Mouse (Mus musculus): ENCODE measurements around the gene D130043K22Rik. TPM values are rescaled to one million over a fixed set of nuclear protein-coding genes. Genes with fewer than 3 reads are reported as not detected.
"Not testable (repeated sequence)": the region's sequence is repeated elsewhere in the genome, so short reads cannot be mapped to it uniquely, and the experiment has no call there.

The D130043K22Rik gene
- polyA plus RNA-seq, 1 experiment from 2014 or later: 5.7 TPM

DNA sequence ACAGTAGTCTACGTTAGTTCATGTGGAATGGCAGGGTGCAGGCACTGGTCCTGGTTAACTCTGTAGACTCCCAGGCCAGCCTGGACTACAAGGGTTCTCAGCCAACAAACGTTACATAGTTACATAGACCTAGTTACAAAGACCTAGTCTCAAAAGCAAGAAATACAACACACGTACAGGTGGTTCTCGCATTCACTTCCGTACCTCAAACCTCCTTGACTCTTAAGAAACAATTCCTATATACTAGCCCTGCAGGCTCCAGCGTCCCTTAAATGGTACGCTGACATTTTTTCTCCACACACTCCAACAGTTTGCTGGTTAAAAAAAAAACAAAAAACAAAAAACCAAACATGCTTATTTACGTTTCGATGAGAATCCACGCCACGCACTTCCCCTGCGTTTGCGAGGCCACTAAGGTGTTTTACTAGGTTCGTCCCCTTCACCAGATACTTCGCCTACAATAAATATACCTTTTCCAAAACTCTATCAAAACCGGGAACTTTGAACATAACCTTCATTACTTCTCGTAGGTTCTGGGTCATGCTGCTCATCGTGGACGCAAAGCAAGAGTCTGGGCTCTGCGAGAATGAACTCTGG lies 14.1 kb upstream of the D130043K22Rik start:
- H3K27me3 ChIP-seq (replicated peaks; ENCODE audit: control insufficient read depth, insufficient read depth, low read length): no peaks in the 10 kb centered on the region
- H3K36me3 ChIP-seq (ENCODE audit: control insufficient read depth, insufficient read depth): no peaks in the 10 kb centered on the region
- peak overlapping the region; percentile 65 for H3K4me3 ChIP-seq (replicated peaks; ENCODE audit: low read length)
- H3K9ac ChIP-seq (replicated peaks; ENCODE audit: low read depth, low read length): peak overlapping the region; percentile 65
- no peaks in the 10 kb centered on the region for H3K9me3 ChIP-seq (ENCODE audit: control insufficient read depth, low read length)
- H3K4me1 ChIP-seq (replicated peaks; ENCODE audit: control insufficient read depth, insufficient read depth, low read length): peaks cover 22% of the 10 kb centered on the region
- no peak for ATAC-seq
- H3K27ac ChIP-seq (ENCODE audit: low read length): peak overlapping the region; percentile 50
- WGBS: 2% methylated on average over 20 of the region's 20 CpGs
- H3K4me2 ChIP-seq (ENCODE audit: low read length): peak overlapping the region; percentile 82

DNA sequence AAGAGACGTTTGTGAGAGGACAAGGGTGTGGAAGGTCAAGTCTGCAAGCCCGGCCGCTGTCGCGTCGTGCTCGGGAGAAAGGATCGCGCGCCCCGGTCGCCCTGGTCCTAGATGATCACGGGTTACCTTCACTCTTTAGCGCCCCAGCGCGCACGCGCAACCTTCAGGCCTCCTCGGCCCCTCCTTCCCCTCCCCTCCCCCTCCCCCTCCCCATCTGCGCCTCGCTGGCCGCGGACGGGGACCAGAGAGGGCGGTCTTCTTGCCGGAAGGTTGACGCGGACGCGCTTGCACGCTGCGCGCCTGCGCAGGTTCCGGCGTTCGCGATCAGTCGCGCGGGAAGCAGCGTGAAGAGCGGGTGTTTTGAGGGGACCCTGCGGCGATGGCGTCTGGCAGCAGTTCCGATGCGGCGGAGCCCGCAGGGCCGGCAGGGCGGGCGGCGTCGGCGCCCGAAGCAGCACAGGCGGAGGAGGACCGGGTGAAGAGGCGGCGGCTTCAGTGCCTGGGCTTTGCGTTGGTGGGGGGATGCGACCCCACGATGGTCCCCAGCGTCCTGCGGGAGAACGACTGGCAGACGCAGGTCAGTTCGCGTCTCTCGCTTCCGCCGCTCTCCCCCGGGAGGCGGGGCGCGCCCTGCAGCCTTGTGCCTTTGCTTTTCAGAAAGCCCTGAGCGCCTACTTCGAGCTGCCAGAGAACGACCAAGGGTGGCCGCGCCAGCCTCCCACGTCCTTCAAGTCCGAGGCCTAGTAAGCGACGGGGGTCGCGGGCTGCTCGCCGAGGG lies 13.4 kb upstream of the D130043K22Rik start, which contains the start of the genes Acot13 and Tdp2:
Gene Acot13 (minus strand): TSS at position 188 of the 778 bp plus-strand sequence.
Gene Tdp2 (plus strand): TSS at position 327 of the 778 bp plus-strand sequence.
- Histone ChIP-seq H3K27ac (ENCODE audit: low read length) (peak within 1 kb of the TSS; percentile 91), H3K4me3 (replicated peaks; ENCODE audit: low read length) (peak within 1 kb of the TSS; percentile 65), H3K9me3 (ENCODE audit: control insufficient read depth, low read length) (no peaks in the 10 kb centered on the region), H3K36me3 (ENCODE audit: control insufficient read depth, insufficient read depth) (no peaks in the 10 kb centered on the region), H3K4me2 (ENCODE audit: low read length) (peak within 1 kb of the TSS; percentile 82), H3K27me3 (replicated peaks; ENCODE audit: control insufficient read depth, insufficient read depth, low read length) (no peaks in the 10 kb centered on the region), H3K4me1 (replicated peaks; ENCODE audit: control insufficient read depth, insufficient read depth, low read length) (peaks cover 22% of the 10 kb centered on the region), H3K9ac (replicated peaks; ENCODE audit: low read depth, low read length) (peak within 1 kb of the TSS; percentile 92)
- under 1% methylated on average over 85 of the region's 90 CpGs for WGBS
- ATAC-seq: peak; percentile 98

DNA sequence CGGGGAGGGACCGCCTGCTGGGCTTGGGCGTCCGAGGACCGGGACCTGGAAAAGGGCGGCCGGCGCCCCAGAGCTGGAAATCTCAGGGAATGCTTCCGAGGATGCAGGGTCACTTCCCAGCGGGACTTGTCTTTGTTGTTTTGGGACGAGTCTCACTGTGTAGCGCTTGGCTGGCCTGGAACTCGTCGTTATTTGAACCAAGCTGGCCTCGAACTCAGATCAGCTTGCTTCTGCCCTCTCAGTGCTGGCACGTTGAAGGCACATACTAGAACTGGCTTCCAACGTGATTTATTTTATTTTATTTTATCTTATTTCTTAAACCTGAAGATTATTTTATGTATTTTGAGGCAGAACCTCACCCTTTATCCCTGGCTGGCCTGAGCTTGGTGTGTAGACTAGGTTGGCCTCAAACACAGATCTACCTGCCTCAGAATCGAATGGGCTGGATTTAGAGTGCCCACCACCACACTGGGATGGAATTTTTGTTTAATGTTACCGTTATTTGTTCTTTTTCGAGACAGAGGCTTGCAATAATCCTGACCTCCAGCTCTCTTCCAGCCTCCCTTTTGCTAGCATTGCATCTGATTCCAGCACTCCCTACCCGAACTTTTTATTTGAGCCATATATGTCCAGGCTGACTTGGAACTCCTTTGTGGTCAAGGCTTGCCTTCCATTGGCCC lies 12.7 kb upstream of the D130043K22Rik start:
- H3K36me3 ChIP-seq (ENCODE audit: control insufficient read depth, insufficient read depth): no peaks in the 10 kb centered on the region
- no peak; the same call in 1 of the 2 replicates for ATAC-seq
- peak overlapping the region; percentile 91 for H3K27ac ChIP-seq (ENCODE audit: low read length)
- no peaks in the 10 kb centered on the region for H3K27me3 ChIP-seq (replicated peaks; ENCODE audit: control insufficient read depth, insufficient read depth, low read length)
- H3K9ac ChIP-seq (replicated peaks; ENCODE audit: low read depth, low read length): peak overlapping the region; percentile 92
- peak overlapping the region; percentile 72 for H3K4me2 ChIP-seq (ENCODE audit: low read length)
- WGBS: 4% methylated on average over 21 of the region's 21 CpGs
- no peaks in the 10 kb centered on the region for H3K9me3 ChIP-seq (ENCODE audit: control insufficient read depth, low read length)
- peaks cover 22% of the 10 kb centered on the region for H3K4me1 ChIP-seq (replicated peaks; ENCODE audit: control insufficient read depth, insufficient read depth, low read length)
- peak overlapping the region; percentile 65 for H3K4me3 ChIP-seq (replicated peaks; ENCODE audit: low read length)

DNA sequence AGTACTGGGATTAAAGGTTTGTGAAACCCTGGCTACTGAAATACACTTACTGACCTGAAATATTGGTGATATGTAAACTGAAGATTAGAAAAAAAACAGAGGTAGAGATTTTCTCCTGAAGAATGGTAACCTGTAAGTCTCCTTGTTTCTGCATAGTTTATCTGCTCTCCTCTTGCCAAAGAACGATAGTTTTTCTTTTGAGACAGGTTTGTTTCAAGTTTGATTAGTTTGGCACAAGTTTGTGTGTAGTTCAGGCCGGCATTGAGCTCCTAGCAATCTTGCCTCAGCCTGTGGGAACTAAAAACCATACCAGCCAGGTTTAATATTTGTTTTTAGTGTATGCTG lies 12.2 kb upstream of the D130043K22Rik start:
- no peaks in the 10 kb centered on the region for H3K27me3 ChIP-seq (replicated peaks; ENCODE audit: control insufficient read depth, insufficient read depth, low read length)
- WGBS: 42% methylated on average over 2 of the region's 2 CpGs

DNA sequence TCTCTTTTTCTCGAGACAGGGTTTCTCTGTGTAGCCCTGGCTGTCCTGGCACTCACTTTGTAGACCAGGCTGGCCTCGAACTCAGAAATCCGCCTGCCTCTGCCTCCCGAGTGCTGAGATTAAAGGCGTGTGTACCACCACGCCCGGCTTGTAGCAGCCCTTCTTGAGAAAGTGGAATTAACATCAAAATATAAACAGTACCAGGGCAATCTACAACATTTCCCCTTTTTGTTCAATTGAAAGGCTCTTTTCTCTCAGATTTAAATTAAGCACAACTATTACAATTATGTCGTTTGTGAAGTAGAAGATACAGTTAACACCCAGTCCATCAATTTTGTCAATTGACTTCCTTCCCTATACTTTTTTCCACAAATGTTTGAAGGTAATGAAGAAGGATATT lies 7.2 kb upstream of the D130043K22Rik start:
- H3K9me3 ChIP-seq (ENCODE audit: control insufficient read depth, low read length); H3K27me3 ChIP-seq (replicated peaks; ENCODE audit: control insufficient read depth, insufficient read depth, low read length); H3K4me3 ChIP-seq (replicated peaks; ENCODE audit: low read length); ATAC-seq; H3K36me3 ChIP-seq (ENCODE audit: control insufficient read depth, insufficient read depth); H3K4me2 ChIP-seq (ENCODE audit: low read length); H3K9ac ChIP-seq (replicated peaks; ENCODE audit: low read depth, low read length); H3K27ac ChIP-seq (ENCODE audit: low read length): not testable (repeated sequence)
- 87% methylated on average over 8 of the region's 8 CpGs for WGBS
- peaks cover 11% of the 10 kb centered on the region for H3K4me1 ChIP-seq (replicated peaks; ENCODE audit: control insufficient read depth, insufficient read depth, low read length)

More for the DNA sequence above, 12.2 kb upstream of the D130043K22Rik start:
- Histone ChIP-seq H3K4me3 (replicated peaks; ENCODE audit: low read length) (peak overlapping the region; percentile 65), H3K4me1 (replicated peaks; ENCODE audit: control insufficient read depth, insufficient read depth, low read length) (peaks cover 22% of the 10 kb centered on the region), H3K36me3 (ENCODE audit: control insufficient read depth, insufficient read depth) (no peaks in the 10 kb centered on the region), H3K27ac (ENCODE audit: low read length) (no peak overlapping the region), H3K9ac (replicated peaks; ENCODE audit: low read depth, low read length) (peak overlapping the region; percentile 92), H3K4me2 (ENCODE audit: low read length) (peak overlapping the region; percentile 72), H3K9me3 (ENCODE audit: control insufficient read depth, low read length) (no peaks in the 10 kb centered on the region)
- no peak for ATAC-seq

DNA sequence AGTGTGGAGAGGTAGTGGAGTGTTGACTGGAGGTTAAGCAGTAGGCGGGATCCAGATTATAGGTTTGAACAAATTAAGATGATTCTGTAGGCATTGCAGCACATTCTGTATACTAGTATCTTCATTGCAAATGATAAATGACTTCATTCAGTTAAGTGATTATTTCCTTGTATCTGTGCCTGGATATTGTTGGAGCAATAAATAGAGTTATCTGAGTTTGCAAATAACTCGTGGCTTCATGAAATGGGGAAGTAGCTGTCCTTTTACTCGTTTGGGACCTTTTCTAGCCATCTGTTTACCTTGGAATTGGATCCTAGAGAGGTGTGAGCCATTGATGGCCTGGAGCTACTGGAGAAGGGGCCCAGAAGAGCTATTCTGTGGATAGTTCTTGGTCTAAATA lies 5.1 kb upstream of the D130043K22Rik start:
- WGBS: 81% methylated on average over 3 of the region's 3 CpGs
- Histone ChIP-seq H3K27me3 (replicated peaks; ENCODE audit: control insufficient read depth, insufficient read depth, low read length) (no peaks in the 10 kb centered on the region), H3K27ac (ENCODE audit: low read length) (no peak overlapping the region), H3K9ac (replicated peaks; ENCODE audit: low read depth, low read length) (no peak overlapping the region), H3K4me2 (ENCODE audit: low read length) (no peak overlapping the region), H3K9me3 (ENCODE audit: control insufficient read depth, low read length) (no peaks in the 10 kb centered on the region), H3K36me3 (ENCODE audit: control insufficient read depth, insufficient read depth) (no peaks in the 10 kb centered on the region; the same call in 1 of the 2 replicates), H3K4me1 (replicated peaks; ENCODE audit: control insufficient read depth, insufficient read depth, low read length) (peaks cover 3% of the 10 kb centered on the region), H3K4me3 (replicated peaks; ENCODE audit: low read length) (no peak overlapping the region)
- ATAC-seq: no peak

DNA sequence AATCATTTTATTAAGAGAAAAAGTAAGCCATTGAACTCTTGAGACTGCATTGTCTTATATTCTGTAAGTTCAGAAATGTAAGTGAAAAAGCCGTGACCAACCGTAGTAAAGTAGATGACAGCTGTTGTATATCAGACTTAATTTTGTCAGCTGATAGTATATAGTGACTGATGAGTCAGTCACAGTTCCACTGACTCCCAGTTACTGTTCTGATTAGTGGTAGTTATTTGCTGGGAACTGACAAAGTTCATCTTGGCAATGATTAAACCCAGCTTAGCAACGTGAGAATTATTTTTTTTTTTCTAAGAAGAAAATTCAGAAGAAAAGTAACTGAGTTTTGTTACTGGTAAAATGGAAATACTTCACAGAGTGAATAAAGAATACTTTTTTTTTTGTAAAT lies 3.2 kb upstream of the D130043K22Rik start:
- H3K9me3 ChIP-seq (ENCODE audit: control insufficient read depth, low read length): no peaks in the 10 kb centered on the region
- WGBS: 94% methylated on average over 3 of the region's 3 CpGs
- H3K27me3 ChIP-seq (replicated peaks; ENCODE audit: control insufficient read depth, insufficient read depth, low read length): no peaks in the 10 kb centered on the region
- H3K4me1 ChIP-seq (replicated peaks; ENCODE audit: control insufficient read depth, insufficient read depth, low read length): peaks cover 5% of the 10 kb centered on the region
- no peak for ATAC-seq
- no peak overlapping the region for H3K4me3 ChIP-seq (replicated peaks; ENCODE audit: low read length)
- H3K27ac ChIP-seq (ENCODE audit: low read length): no peak overlapping the region
- no peaks in the 10 kb centered on the region; the same call in 1 of the 2 replicates for H3K36me3 ChIP-seq (ENCODE audit: control insufficient read depth, insufficient read depth)
- H3K4me2 ChIP-seq (ENCODE audit: low read length): no peak overlapping the region
- H3K9ac ChIP-seq (replicated peaks; ENCODE audit: low read depth, low read length): no peak overlapping the region

DNA sequence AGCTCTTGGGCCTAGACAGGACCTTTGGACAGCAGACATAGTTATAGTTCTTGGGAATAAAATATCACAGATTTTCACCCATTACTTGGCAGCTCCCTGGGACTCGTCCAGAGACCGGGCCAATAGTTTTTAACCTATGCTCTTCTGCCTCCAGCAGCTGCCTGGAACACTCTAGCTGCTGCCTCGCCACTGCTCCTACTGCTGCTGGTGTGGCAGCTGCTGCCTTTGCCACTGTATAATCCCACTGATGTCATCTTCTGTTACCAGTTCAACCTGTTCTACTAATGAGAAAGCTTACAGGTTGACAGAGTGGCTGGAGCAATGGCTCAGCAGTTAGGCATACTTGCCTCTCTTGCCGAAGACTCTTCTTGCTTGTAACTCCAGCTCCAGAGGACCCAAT lies 4.4 kb downstream of the D130043K22Rik start:
- peaks cover 5% of the 10 kb centered on the region for H3K4me1 ChIP-seq (replicated peaks; ENCODE audit: control insufficient read depth, insufficient read depth, low read length)
- H3K27me3 ChIP-seq (replicated peaks; ENCODE audit: control insufficient read depth, insufficient read depth, low read length): no peaks in the 10 kb centered on the region
- no peak overlapping the region for H3K4me2 ChIP-seq (ENCODE audit: low read length)
- no peak overlapping the region for H3K9ac ChIP-seq (replicated peaks; ENCODE audit: low read depth, low read length)
- H3K27ac ChIP-seq (ENCODE audit: low read length): no peak overlapping the region
- H3K36me3 ChIP-seq (ENCODE audit: control insufficient read depth, insufficient read depth): no peaks in the 10 kb centered on the region
- H3K4me3 ChIP-seq (replicated peaks; ENCODE audit: low read length): no peak overlapping the region
- 82% methylated on average over 4 of the region's 4 CpGs for WGBS
- no peak for ATAC-seq
- H3K9me3 ChIP-seq (ENCODE audit: control insufficient read depth, low read length): no peaks in the 10 kb centered on the region

DNA sequence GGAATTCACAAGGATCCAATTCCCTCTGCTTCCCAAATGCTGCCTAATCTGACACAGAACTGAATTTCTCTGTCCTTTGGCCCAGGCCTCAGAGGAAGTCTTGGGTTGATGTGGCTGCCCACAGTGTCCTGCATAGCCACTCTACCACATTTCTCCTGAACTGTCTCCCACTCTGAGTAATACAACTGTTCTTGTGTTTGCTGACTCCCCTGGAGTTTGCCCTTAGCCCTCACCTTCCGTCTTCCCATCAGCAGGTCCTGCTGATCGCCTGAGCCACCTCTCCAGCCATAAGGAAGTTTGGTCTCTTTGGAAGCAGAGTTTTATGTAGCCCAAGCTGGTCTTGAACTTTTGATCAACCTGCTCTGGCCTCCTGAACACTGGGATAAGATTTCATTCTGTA lies 7.1 kb downstream of the D130043K22Rik start:
- Histone ChIP-seq H3K27ac (ENCODE audit: low read length) (no peak overlapping the region), H3K9me3 (ENCODE audit: control insufficient read depth, low read length) (no peaks in the 10 kb centered on the region), H3K4me1 (replicated peaks; ENCODE audit: control insufficient read depth, insufficient read depth, low read length) (no peaks in the 10 kb centered on the region), H3K36me3 (ENCODE audit: control insufficient read depth, insufficient read depth) (no peaks in the 10 kb centered on the region), H3K4me2 (ENCODE audit: low read length) (no peak overlapping the region), H3K27me3 (replicated peaks; ENCODE audit: control insufficient read depth, insufficient read depth, low read length) (no peaks in the 10 kb centered on the region), H3K9ac (replicated peaks; ENCODE audit: low read depth, low read length) (no peak overlapping the region), H3K4me3 (replicated peaks; ENCODE audit: low read length) (no peak overlapping the region)
- WGBS: 85% methylated on average over 2 of the region's 2 CpGs
- ATAC-seq: no peak

Measured in forebrain, embryonic 16.5 days (tissue).